8 mouse cellular contexts compared by ENCODE assay signal in the genomic region with DNA sequence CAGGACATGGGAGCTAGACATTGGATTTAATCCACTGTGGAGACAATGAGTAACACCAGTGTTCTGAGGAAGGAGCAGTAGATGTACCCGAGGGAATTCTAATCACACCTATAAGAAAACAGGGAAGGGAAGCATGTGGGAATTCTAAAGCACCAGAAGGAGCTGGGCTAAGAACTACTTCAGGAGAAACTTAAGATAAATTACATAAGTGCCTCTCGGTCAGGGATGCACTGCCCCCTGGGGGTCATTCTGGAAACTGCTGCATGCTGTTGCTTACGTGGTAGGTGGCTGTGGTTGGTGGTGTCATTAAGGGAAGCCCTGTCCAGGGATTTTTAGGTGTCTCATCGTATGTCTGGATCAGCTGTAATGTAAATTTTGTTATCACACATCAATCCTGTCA. TPM values are rescaled to one million over a fixed set of nuclear protein-coding genes. Genes with fewer than 3 reads are reported as not detected.
A peak's percentile ranks its signal among the peaks of the same experiment; 100 is the strongest.
DNase-seq lines count a peak whose midpoint lies in the region; ATAC-seq and TF ChIP-seq lines count a peak whose summit lies in the region.

No protein-coding gene starts in this region.

- H3K27me3 ChIP-seq in hindbrain, embryonic 10.5 days (ENCODE audit: insufficient read depth, poor library complexity, severe bottlenecking): no peaks in the 10 kb centered on the region
- no peaks in the 10 kb centered on the region for H3K27me3 ChIP-seq in hindbrain, embryonic 16.5 days (replicated peaks; ENCODE audit: control insufficient read depth, insufficient read depth, low read length)
- H3K27me3 ChIP-seq in intestine, embryonic 15.5 days (replicated peaks): no peaks in the 10 kb centered on the region
- H3K27me3 ChIP-seq in midbrain, embryonic 15.5 days (replicated peaks): no peaks in the 10 kb centered on the region
- no peaks in the 10 kb centered on the region for H3K27me3 ChIP-seq in spleen, adult 2 months (ENCODE audit: control insufficient read depth, insufficient read depth, low read length)

- H3K9ac ChIP-seq in hindbrain, embryonic 16.5 days (ENCODE audit: low read depth, low read length): no peak overlapping the region
- H3K9ac ChIP-seq in intestine, embryonic 15.5 days: no peak overlapping the region
- H3K9ac ChIP-seq in midbrain, embryonic 15.5 days: no peak overlapping the region

- peak; percentile 98 for TF ChIP-seq CTCF in gastrocnemius, adult 2 months (IDR thresholded peaks at IDR 0.05)
- TF ChIP-seq CTCF in spleen, adult 2 months (IDR thresholded peaks at IDR 0.05; ENCODE audit: extremely low read depth, insufficient read depth, insufficient read length, insufficient replicate concordance): peak; percentile 85; the same call in 1 of the 2 replicates

- intact Hi-C loops in gastrocnemius, adult 2 months (cut with DNase I): loop anchor here (1.0 to 10.0 kb wide), 3 partner anchors 75 to 478 kb away; no protein-coding TSS in a partner anchor
- intact Hi-C loops in left cerebral cortex, postnatal 14 days (cut with DNase I): loop anchor here (2.0 to 5.0 kb wide), 3 partner anchors 165 to 480 kb away; partner anchors contain the start of gene Atp8a1

- DNase-seq in hindbrain, embryonic 10.5 days (ENCODE audit: low spot score): peak; percentile 77
- DNase-seq in cerebellum, postnatal 25 days: peak; percentile 83 to 89
- DNase-seq in gastrocnemius, adult 2 months: peak; percentile 84
- DNase-seq in left cerebral cortex, postnatal 14 days (ENCODE audit: low spot score in 2 of 2): peak; percentile 87 to 88
- DNase-seq in spleen, adult 2 months (ENCODE audit: low read depth in 1 of 2, low spot score in 2 of 2): peak; percentile 27 to 72

- H3K27ac ChIP-seq in hindbrain, embryonic 10.5 days: no peak overlapping the region
- H3K27ac ChIP-seq in hindbrain, embryonic 16.5 days (ENCODE audit: low read depth, low read length): no peak overlapping the region
- H3K27ac ChIP-seq in gastrocnemius, adult 2 months: peak overlapping the region; percentile 38; the same call in 1 of the 2 replicates
- H3K27ac ChIP-seq in intestine, embryonic 15.5 days: no peak overlapping the region
- H3K27ac ChIP-seq in midbrain, embryonic 15.5 days: no peak overlapping the region
- no peak overlapping the region for H3K27ac ChIP-seq in spleen, adult 2 months (ENCODE audit: insufficient read depth, low read length)

- no peaks in the 10 kb centered on the region for H3K4me1 ChIP-seq in hindbrain, embryonic 10.5 days (replicated peaks)
- no peaks in the 10 kb centered on the region for H3K4me1 ChIP-seq in hindbrain, embryonic 16.5 days (ENCODE audit: control insufficient read depth, insufficient read depth, low read depth, low read length)
- H3K4me1 ChIP-seq in intestine, embryonic 15.5 days (replicated peaks): no peaks in the 10 kb centered on the region
- H3K4me1 ChIP-seq in midbrain, embryonic 15.5 days: no peaks in the 10 kb centered on the region
- H3K4me1 ChIP-seq in spleen, adult 2 months (ENCODE audit: control insufficient read depth, insufficient read depth, insufficient read length): no peaks in the 10 kb centered on the region

- no peaks in the 10 kb centered on the region for H3K36me3 ChIP-seq in hindbrain, embryonic 10.5 days
- no peaks in the 10 kb centered on the region for H3K36me3 ChIP-seq in hindbrain, embryonic 16.5 days (ENCODE audit: control insufficient read depth, insufficient read depth, low read length)
- no peaks in the 10 kb centered on the region for H3K36me3 ChIP-seq in intestine, embryonic 15.5 days
- no peaks in the 10 kb centered on the region for H3K36me3 ChIP-seq in midbrain, embryonic 15.5 days (replicated peaks)
- H3K36me3 ChIP-seq in spleen, adult 2 months (ENCODE audit: control insufficient read depth, insufficient read depth, low read length): no peaks in the 10 kb centered on the region

- WGBS in hindbrain, embryonic 10.5 days: 25% methylated on average over 4 of the region's 4 CpGs
- WGBS in hindbrain, embryonic 16.5 days: 21% methylated on average over 4 of the region's 4 CpGs
- 11% methylated on average over 4 of the region's 4 CpGs for WGBS in intestine, embryonic 15.5 days
- 20% methylated on average over 4 of the region's 4 CpGs for WGBS in midbrain, embryonic 15.5 days
- 11% methylated on average over 4 of the region's 4 CpGs for WGBS in spleen, adult 2 months

- no peak overlapping the region for H3K4me3 ChIP-seq in hindbrain, embryonic 10.5 days
- no peak overlapping the region for H3K4me3 ChIP-seq in hindbrain, embryonic 16.5 days (ENCODE audit: low read length)
- H3K4me3 ChIP-seq in gastrocnemius, adult 2 months: no peak overlapping the region
- H3K4me3 ChIP-seq in intestine, embryonic 15.5 days (replicated peaks): no peak overlapping the region
- H3K4me3 ChIP-seq in midbrain, embryonic 15.5 days: no peak overlapping the region
- H3K4me3 ChIP-seq in spleen, adult 2 months (ENCODE audit: extremely low read depth, insufficient read depth, insufficient read length): no peak overlapping the region

- H3K4me2 ChIP-seq in hindbrain, embryonic 16.5 days (ENCODE audit: low read length): no peak overlapping the region
- H3K4me2 ChIP-seq in intestine, embryonic 15.5 days (replicated peaks): no peak overlapping the region
- no peak overlapping the region for H3K4me2 ChIP-seq in midbrain, embryonic 15.5 days

- no peaks in the 10 kb centered on the region for H3K9me3 ChIP-seq in hindbrain, embryonic 10.5 days
- H3K9me3 ChIP-seq in hindbrain, embryonic 16.5 days (ENCODE audit: control insufficient read depth, low read length): no peaks in the 10 kb centered on the region
- no peaks in the 10 kb centered on the region for H3K9me3 ChIP-seq in intestine, embryonic 15.5 days
- no peaks in the 10 kb centered on the region for H3K9me3 ChIP-seq in midbrain, embryonic 15.5 days

- no peak for ATAC-seq in hindbrain, embryonic 16.5 days
- peak; percentile 49 for ATAC-seq in intestine, embryonic 15.5 days
- 0 out of 2 replicates have a peak, but pooled peaks have one; percentile 33 for ATAC-seq in midbrain, embryonic 15.5 days (replicated peaks)

- no peak for TF ChIP-seq POLR2A in spleen, adult 2 months (IDR thresholded peaks at IDR 0.05; ENCODE audit: low read depth, low read length)

RNA-seq across cellular contexts. Expression of gene Grxcr1, which starts 19.0 kb away (rescaled TPM):
- polyA plus RNA-seq in hindbrain, embryonic 10.5 days (2016; fragmentation: Nextera tagmentation; extraction: Ambion mirVana): 0.15 TPM in 1 of 2 replicates, not detected in the other
- not detected in 2 replicates for polyA plus RNA-seq in hindbrain, embryonic 16.5 days (2015; fragmentation: Nextera tagmentation; extraction: Ambion mirVana)
- not detected for total RNA-seq in gastrocnemius, adult 2 months (2021)
- polyA plus RNA-seq in intestine, embryonic 15.5 days (2015; fragmentation: Nextera tagmentation; extraction: Ambion mirVana): not detected in 2 replicates
- total RNA-seq in left cerebral cortex, postnatal 14 days (2021): not detected
- not detected in 2 replicates for polyA plus RNA-seq in midbrain, embryonic 15.5 days (2015; fragmentation: Nextera tagmentation; extraction: Ambion mirVana)
- polyA plus RNA-seq in spleen, adult 2 months (2012; rRNA removed): not detected in 2 replicates
